Mouse (Mus musculus) induced T-regulatory cell, adult 2 months (primary cell): Measurements from ENCODE around the gene Matk.
"Not testable (repeated sequence)": the region's sequence is repeated elsewhere in the genome, so short reads cannot be mapped to it uniquely, and the experiment has no call there.

Source experiments
- DNase-seq: peaks from one replicate; pipeline ENCODE4 v3.0.0-alpha.2; 2012; ENCODE audit warnings: low read depth

Matk gene

DNA sequence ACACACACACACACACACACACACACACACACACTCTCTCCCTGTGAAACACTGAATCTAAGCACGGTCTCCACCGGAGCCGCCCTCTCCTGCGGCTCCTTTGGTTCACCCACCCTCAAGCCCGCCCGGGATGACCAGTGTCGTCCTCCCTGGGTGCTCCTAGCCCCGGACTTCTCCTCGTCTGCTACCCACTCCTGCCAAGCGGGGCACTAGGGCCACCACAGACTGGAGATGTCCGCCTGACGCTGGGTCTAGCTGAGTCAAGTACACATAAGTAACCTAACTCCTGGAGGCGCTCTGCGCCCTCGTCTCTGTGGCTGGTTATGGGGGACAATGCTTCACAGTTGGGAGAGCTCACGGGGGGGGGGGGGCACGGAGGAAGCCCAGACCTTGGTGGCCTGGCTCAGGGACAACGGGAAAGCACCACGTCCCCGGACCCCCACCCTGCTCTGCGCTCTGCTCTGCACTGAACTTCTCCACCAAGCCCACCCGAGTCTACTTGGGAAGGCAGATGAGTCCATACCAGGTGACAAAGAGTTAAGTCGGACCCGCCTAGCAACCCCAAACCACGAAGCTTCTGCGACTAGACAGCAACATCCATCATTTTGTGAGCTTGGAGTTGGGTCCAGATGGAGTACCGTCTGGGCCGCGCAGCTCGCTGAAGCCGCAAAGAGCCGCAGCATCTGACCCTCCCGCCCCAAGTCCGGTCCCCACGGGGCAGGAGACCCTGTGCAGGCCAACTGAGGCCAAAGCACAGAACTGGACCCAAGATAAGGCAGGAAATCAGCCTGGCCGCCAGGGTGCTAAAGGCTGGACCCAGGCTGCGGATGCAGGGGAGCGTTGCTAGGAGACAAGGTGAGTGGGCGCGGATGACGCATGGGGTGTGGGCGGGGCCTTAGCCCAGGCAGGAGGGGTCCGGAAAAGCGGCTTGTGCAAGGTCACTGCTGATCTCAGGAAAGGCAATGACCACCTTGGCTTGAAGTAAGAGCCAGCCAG lies at the start of gene Matk:
TSS of gene Matk (plus strand) at position 512 of the 996 bp plus-strand sequence.
- DNase-seq: peak; percentile 90

DNA sequence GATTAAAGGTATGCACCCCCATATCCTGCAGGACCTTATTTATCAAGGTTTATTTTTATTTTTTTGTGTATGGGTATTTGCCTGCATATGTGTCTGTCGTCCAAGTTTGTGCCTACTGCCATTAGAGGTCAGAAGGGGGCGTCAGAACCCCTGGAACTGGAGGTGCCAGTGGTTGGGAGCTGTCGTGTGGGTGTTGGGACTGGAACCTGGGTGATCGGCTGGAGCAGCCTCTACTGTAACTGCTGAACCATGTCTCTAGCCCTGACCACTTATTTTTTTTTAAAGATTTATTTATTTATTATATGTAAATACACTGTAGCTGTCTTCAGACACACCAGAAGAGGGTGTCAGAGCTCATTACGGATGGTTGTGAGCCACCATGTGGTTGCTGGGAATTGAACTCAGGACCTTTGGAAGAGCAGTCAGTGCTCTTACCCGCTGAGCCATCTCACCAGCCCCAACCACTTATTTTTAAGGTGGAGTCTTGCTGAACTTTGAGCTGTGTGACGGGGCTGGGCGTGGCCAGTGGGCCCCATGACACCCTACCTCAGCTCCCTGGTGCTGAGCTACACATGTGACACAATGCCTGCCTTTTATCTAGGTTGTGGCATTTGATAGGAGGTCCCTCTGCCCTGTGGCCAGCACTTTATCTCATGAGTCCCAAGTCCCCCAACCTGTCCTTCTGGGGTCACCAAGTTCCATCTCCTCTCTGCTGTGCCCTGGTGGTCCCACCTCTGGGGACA lies 49.6 kb upstream of the Matk start:
- peak; percentile 52 for DNase-seq

DNA sequence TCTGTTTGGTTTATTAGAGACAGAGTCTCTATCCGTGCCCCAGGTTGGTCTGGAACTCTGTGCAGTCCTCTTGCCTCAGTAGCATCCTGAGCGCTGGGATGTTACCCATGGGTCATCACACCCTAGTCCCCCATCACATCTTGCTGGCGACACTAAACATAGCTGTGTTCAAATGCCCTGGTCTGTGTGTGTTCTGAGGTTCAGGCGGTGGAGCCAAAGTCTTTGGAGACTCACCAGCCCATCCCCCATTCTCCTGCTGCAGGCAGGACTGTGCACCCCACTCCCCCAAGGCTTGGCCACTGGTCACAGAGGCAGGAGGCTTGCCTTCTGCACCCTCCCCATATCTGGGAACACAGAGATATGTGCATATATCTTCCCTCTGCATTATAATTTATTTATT lies 48.6 kb upstream of the Matk start:
- no peak for DNase-seq

DNA sequence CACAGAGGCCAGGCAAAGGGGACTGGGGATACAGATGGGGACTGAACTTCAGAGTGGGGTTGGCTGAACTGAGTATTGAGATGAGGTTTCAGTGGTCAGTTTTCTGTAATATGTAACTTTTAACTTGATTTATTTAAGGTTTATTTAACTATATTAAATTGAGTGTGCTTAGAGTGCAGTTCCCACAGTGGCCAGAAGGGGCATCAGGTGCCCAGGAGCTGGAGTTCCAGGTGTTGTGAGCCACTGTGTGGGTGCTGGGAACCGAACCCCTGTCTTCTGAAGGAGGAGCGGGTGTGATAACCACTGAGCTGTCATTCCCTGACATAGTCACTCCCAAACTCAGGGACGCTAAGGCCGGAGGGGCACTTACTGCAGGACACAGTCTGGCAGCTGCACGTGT lies 42.6 kb upstream of the Matk start:
- no peak for DNase-seq

DNA sequence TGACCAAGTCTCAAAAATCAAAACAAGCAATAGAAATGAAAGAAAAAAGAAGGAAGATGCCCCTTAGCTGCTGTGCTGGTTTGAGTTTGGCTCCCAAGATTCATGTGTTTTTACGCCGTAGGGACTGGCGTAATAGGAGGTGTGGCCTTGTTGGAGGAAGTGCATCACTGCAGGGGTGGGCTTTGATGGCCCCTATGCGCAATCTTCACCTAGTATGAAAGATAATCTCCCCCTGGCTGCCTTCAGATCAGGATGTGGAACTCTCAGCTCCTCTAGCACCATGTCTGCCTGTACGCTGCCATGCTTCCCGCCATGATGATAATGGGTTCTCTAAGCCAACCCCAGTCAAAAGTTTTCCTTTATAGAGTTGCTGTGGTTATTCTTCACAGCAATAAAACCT lies 36.5 kb upstream of the Matk start:
- DNase-seq: no peak

DNA sequence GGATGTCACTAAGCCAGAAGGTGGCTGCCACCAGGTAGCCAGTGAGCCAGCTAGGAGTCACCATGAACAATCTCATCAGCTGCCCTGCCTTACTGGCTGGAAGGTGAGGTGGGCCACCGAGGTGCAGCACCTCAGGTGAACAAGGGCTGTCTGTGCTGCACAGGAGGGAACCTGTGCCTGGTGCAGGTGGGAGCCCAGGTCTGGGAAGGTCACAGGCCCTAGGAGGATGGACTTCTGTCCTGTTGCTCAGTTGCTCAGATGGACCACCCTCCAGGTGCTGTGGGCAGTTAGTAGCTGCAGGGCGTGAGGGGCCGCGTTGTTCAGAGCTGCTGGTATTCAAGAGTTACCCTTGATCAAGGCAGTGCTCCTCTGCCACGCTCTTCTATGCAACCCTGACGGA lies 35.9 kb upstream of the Matk start:
- DNase-seq: no peak

DNA sequence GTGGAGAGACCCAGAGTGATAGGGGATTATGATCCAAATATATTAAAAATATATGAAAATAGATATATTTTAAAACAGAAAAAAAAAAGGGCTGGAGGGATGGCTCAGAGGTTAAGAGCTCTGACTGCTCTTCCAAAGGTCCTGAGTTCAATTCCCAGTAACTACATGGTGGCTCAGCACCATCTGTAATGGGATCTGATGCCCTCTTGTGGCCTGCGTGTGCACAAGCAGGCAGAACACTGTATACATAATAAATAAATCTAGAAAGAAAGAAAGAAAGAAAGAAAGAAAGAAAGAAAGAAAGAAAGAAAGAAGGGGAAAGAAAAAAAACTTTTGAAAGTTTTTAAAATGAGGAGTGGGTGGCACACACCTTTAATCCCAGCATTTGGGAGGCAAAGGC lies 35.5 kb upstream of the Matk start:
- peak; percentile 76 for DNase-seq

DNA sequence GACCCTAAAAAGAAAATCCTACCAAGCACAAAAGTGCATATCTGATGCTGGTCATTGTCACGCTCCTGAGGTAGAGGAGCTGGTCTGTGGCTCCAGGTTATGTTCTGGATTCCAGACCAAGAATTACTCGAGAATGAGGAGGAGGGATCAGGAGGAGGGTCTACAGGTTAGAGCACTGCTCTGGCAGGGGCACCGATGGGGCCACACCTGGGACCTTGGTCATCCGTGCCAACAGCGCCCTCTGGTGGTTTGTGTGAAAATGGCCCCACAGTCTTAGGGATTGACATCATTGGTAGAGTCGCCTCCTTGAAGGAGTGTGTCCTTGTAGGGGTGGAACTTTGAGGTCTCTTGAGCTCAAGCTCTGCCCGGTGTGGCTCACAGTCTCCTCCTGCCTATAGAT lies 34.8 kb upstream of the Matk start:
- peak; percentile 90 for DNase-seq

DNA sequence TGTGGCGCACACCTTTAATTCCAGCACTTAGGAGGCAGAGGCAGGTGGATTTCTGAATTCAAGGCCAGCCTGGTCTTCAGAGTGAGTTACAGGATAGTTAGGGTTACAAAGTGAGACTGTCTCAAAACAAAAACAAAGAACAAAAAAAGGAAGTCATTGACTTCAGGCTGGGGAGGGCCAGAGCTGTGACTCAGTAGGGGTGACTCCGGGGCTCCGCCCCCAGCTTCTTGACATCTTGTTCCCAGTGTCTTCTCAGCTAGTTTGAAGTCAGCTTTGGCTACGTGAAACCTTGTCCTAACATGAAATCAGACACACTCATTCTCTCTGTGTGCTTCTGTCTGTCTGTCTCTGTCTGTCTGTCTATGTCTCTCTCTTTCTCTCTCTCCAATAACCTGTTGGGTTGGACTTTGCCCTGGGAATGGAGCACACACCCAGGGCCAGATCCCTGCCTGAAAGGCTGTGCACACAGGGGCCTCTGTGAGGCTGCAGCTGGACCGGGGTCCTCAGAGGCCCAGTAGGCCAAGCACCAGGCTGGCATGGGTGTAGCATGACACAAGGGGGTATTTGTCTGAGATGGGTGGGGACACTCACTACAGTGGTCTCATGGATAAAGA lies 31.2 kb upstream of the Matk start:
- DNase-seq: peak; percentile 45

DNA sequence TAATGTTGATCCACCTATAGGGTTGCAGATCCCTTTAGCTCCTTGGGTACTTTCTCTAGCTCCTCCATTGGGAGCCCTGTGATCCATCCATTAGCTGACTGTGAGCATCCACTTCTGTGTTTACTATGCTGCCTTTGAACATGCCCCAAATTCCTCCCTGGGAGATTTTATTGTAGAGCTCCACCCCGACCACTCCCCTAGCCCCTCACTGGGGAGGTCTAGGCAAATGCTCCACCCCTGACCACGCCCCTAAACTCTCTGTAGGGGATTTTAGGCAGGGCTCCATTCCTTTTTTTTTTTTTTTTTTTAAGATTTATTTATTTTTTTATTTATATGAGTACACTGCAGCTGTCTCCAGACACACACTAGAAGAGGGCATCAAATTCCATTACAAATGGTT lies 29.0 kb upstream of the Matk start:
- DNase-seq: not testable (repeated sequence)

DNA sequence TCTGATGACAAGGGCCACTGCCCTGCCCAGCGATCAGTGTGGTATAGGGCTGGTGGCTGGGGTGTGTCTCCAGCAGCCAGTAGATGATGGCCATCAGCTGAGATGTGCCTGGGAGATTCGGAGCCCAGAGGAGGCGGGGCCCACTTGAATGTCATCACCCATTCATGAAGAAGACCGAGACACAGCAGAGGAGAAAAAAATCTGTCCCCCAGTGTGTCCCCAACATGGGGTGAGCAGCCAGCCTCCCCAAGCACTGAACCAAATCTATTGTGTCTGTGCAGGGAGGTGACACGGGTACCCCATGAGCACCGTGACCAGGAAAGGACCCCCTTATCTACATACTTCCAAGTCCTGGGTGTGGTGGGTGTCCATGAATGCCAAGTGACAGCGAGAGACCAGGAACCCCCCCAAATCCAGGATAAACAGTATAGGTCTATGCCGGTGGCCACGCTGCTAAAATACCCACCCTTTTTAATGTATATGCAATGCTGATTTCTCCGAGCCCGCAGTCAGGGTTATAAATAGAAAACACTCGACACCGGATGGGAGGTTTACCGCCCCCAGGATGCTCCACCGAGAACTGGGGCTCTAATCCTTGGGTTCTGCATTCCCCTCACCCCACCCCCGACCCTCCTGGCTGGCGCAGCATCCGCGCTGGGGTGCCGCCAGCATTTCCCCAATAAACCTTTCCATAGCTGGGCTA lies 22.8 kb upstream of the Matk start:
- peak; percentile 71 for DNase-seq

DNA sequence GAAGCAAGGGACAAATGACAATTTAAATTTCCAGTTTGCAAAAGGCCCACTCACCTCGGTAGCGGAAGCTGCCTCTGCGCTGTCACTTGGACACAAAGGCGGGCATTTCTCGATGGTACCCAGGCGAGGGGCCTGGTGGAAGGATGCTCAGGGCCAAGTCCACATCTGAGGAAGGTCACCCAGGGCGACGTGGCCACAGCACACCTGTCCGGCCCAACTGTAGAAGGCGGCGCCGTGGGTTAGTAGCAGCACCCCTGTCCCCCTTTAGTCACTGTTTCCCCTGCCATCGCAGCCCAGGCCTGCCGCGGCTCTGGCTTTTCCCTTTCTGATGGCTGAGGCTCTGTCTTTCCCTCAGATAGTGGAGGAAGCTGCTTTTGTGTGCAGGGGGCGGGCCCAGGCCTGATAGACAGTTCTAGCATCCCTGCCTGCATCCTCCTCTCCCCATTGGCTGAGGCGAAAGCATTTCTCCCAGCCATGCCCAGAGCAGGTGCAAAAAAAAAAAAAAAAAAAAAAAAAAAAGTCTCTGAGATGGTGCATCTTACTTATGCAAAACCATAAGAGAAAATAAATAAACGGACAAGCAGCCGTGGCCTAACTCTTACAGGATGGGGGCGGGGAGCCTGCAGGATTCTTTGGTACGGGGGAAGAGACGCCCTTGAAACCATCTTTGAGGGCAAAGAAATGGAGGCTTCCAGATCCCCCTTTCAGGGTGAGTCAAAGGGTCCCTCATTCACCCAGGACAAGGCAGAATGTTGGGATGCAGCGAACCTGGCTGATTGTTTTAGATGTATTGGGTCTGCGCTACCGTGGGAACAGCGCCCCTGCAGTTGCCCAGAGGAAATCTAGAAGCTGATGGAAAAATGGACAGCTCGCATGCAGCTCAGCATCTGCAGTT lies 22.1 kb upstream of the Matk start, which contains the start of gene Atcay:
TSS of gene Atcay (minus strand) at position 396 of the 895 bp plus-strand sequence.
- DNase-seq: peak; percentile 82

DNA sequence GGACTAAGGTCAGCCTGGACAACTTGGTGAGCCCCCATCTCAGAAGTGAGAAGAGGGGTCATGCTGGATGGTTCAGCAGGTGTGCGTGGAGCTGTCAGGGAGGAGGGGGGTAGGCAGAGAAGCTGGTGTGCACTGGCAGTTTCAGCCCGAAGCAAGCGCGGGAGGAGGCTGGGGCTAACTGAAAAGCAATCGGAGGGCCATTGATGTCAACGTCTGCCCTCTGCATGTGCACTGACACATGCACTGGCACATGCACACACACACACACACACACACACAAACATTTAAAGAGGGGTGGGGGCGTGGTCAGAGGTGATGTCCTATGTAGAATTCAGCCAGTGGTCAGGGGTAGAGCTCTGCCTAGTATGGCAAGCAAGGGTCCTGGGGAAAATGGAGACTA lies 21.3 kb upstream of the Matk start:
- no peak for DNase-seq

DNA sequence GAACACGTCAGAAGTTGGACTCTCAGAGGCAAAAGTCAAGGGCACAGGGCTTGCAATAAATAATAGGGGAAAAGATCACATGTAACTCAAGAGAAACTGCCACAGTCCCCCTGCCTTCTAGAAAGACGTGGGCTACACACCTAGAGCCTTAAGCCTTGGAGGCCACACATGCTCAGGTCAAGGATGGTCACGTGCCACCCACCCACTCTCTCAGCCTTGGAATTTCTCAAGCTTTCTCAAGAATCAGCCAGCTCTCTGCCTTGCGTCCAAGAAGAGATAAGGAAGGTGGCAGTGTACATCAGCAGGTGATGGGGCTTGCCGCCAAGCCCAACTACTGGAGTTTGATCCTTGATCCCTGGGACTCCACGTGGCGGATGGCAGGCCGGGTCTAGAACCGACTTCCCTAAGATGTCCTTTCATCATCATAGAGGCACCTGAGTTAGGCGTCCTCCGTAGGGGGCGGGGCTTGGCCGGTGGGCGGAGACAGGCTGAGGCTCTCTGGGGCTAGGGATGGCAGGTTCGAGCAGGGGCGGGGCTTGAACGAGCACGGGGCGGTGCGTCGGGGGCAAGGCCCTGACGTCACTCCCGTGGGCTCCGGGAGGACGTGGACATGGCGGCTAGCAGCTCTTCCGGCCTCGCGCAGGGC lies 20.0 kb upstream of the Matk start, which contains the start of gene Zfr2:
TSS of gene Zfr2 (plus strand) at position 576 of the 646 bp plus-strand sequence.
- DNase-seq: peak; percentile 98

DNA sequence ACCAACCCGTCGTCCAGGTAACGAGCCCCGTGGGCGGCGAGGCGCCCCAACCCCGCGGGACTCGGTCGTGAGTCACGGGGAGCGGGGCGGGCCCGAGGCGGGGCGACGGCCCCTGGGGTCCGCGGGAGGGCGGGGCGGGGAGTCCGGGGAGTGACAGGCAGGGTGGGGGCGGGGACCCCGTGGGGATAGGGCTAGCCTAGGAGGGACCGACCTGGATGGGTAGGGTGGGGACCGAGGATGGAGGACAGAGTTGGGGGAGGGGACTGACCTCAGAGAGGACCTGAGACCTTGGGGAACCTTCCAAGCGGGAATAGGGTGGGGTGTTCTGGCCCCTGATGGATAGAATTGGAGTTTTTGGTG lies 19.5 kb upstream of the Matk start:
- no peak for DNase-seq

DNA sequence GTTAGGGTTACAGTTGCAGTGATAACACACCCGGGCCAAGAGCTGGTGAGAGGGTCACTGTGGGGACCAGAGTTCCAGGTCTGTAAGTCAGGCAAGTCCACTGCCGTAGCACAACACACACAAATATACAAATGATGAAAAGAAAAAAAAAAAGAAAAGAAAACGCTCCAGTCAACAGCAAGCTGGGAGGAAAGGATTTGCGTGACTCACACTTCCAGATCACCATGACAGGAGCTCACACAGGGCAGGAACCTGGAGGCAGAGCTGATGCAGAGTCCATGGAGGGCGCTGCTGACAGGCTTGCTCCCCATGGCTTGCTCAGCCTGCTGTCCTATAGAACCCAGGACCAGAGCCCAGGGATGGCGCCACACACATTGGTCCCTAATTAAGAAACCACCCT lies 18.5 kb upstream of the Matk start:
- DNase-seq: peak; percentile 16

DNA sequence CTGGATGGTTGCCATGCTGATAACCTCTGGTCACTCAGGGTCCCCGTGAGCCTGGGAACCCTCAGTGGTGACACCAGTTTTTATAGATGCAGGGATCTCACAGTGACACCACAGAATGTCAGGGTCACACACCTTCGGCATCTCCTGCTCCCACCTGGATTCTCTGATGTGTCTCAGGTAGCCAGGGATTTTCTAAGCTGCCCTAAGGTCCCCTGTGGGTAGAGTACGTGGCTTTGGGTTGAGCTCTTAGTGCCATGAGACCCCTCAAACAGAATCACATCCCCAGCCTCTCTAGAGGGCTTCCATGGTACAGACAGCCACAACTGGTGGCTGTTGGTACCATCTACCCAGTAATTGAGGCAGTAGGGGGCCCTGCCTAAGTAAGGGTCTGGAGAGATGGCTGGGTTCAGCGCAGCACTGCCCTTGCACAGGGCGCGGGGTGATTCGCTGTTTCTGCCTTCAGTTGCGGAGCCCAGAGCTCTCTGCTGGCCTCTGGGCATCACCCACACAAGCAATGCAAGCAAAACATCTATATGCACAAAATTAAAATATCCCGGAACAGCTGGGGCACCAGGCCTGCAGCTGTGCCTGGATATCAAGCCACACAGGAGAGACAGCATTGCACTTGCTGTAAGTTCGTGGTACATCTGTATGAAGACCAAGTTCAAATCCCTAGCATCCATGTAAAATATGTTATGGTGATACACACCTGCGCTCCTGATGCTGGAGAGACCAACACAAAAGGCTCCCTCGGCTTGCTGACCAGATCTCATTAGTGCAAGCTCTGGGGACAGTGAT lies 16.1 kb upstream of the Matk start:
- DNase-seq: no peak

DNA sequence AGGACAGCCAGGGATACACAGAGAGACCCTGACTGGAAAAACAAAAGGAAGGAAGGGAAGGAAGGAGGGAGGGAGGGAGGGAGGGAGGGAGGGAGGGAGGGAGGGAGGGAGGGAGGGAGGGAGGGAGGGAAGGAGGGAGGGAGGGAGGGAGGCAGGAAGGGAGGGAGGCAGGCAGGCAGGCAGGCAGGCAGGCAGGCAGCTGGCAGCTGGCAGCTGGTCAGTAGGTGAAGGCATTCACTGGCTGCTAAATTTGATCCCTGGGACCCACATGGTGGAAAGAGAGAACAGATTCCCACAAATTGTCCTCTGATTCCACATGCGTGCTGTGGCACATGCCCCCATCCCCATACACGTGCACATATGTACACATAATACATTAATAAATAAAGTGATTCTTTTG lies 14.1 kb upstream of the Matk start:
- no peak for DNase-seq

DNA sequence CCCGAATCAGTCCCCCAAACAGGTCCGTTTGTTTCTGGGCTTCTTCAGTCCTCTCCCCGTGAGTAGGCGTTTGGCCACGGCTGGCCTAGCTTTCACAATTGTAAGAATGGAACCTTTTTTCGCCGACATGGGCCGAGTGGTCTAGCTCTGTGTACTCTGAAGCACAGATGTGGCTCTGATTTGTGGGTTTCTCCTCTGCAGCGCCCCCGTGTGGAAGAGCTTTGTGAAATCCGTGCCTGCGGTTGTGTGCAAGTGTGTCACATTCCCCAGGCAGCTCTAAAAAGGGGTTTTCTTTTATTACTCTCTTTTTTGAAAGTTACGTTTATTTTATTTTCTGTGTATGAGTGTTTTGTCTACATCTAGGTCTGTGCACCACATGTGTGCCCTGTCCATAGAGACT lies 11.9 kb upstream of the Matk start:
- DNase-seq: peak; percentile 90

DNA sequence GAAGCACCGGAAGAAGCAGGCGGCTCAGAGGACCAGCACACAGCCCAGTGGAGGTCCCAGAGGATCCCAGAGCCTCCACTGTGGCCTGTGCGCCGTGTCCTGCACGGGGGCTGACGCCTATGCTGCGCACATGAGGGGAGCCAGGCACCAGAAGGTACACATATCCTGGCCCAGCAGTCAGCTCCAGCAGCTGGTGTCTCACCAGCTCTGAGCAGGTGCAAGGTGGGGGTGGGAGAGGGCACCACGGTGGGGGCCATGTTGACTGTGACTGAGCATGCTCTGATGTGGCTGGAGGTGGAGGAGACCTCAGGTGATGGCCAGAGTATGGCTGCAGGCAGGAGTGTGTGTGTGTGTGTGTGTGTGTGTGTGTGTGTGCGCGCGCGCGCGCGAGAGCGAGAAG lies 10.7 kb upstream of the Matk start:
- no peak for DNase-seq
